Mouse (Mus musculus) naive thymus-derived CD4-positive, alpha-beta T cell, adult 2 months (primary cell): ENCODE measurements at regions not wholly inside any gene's neighbourhood (a gene's known extent, or its start where the extent isn't known, plus 50 kb on each side); places are given as distances from the start of the nearest gene placed in this dataset.

Source experiments
- DNase-seq: peaks from one replicate; pipeline ENCODE4 v3.0.0-alpha.2; 2011; ENCODE audit warnings: low read depth

DNA sequence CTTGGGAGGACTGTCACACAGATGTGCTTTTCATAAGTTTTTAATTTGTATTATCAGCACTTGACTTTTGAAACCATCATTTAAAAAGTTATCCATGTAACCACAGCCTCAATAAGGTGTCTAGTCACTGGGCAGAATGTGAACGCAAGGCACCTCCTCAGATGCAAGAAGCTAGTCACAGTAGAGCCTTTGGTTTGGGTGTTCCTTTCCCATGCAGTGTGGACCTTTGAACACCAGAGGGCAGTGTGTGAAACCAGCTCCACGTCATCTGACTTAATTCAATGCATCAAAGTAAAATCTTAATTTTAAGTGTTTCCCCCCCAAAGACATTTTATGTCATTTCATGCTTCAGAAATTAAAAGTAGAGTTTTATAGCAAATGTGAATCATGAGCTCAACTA, 166.2 kb upstream of the Nabp1 start:
- peak; percentile 82 for DNase-seq

DNA sequence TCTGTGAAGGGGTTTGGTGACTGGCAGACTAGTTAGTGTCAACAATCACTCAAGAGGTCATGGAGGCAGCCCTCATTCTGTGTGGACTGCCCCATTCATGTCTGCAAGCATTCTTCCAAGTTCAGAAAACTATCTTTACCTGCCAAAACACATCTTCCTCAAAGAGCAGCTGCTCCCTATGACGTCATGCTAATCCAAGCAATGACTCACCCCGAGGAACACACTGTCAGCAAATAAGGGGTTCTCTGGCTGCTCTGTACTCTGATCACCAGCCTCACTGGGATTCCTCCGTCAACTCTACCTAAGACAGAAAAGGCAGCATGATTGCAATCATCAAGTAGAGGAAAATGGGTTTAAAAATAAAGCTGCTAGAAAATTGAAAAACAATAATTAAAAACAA, 165.4 kb upstream of the Nabp1 start:
- no peak for DNase-seq

DNA sequence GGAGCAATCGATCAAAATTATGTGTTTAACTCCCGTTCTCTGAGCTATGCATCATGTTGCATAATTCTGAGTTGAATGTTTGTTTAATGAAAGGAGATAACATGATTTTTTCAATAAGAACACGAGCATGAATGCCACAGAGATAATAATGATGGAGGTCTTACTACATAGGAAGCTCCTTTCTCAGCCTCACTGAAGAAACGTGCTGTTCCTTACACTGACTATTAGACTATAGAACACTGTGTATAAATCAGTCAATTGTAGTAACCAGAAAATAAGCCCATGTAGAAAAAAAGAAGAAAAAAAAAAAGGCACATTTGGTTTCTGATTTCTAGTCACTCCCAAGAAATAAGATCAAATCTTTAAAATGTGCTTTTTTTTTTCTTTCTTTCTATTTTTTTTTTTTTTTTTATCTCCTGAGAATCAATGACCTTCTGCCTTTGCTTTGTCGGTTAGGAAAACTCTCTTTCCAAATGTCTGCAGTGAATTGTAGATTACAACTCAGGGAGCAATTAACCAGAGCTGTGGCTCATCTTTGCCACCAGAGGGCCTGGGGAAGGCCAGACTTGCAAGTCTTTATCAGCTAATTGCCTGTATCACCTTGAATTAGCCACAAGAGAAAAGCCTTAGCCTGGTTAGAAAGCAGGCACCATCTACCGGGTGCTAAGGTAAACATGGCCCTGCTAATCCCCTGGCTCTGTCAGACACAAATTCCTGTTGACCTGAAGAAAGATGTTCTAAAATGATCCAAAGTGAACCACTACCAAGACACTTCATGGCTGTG, 160.5 kb upstream of the Nabp1 start:
- no peak for DNase-seq

DNA sequence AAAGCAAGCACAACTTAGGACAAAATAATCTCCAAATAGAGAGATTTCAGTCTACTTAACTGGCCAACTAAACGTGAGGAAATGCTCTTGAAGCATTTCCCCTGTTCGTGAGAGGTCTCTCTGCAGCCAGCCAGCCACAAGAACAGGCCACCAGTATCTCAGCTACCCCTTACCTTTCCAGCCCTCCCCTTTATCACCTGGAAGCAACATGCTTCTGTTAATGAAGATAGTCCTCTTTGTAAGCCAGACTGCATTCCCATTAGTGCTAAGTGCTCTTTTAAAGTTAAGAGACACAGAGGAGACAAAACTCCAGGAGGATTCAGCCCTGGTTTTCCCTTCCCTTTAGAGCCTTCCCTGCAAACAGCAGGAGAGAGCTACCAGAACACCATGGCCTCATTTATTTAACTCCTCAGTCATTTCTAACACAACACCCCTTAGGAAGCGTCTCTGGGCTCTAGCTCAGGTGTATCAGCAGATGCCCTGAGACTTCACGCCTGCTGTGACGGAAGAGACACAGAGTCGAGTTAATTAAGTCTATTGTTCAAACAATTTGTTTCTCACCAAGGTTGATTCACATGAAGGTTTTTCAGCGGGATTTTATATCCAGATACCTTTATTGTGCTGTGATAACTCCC, 157.8 kb upstream of the Nabp1 start:
- DNase-seq: no peak

DNA sequence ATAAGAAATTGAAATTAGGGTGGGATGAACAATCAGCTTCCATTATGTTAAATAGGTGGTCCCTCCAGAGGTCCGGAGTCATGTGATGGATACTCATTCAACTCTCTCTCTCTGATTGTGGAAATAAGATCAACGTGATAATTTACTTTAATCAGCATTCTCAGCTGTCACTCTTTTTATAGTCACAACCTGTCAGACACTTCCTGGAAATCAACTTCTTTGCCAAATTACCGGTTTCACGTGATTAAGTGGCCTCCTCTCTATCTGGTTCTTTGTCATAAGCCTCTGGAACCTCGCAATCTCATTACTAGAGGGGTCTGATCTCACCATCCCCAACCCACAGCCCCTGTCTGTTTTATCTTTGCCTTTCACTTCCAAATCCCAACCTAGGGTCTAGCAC, 155.6 kb upstream of the Nabp1 start:
- DNase-seq: no peak

DNA sequence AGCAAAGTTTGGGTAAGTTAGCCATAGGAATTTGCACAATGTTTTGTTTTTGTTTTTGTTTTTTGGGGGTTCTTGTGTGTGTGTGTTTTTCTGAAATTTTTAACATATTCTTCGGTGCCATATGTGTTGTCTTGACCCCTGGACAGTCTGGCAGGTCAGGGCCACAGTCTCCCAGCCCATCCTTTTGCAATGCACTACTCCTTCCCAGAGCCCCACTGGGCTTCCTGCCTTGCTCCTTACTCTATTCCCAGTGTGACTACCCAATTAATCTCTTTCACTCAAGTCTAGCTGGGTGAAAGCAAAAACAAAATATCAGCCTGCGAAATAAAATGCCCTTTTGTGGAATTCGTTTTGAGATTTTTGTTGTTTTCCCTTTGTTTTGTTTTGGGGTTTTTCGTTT, 154.6 kb upstream of the Nabp1 start:
- DNase-seq: no peak

DNA sequence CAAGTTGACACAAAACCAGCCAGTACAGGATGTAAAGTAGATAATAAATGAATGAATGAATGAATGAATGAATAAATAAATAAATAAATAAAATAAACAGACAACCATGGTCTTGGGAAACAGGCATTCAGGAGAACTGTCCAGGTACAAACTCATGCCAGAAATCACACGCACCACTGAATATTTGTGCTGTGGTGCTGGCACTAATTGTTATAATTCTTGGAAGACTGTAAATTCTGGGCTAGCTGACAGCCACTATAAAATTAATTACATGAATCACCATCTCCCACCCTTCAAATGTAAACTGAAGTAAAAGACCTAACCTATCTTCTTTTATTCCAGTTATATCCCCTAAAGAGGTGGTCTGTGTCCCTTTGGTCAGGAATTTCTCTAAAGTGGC, 151.6 kb upstream of the Nabp1 start:
- no peak for DNase-seq

DNA sequence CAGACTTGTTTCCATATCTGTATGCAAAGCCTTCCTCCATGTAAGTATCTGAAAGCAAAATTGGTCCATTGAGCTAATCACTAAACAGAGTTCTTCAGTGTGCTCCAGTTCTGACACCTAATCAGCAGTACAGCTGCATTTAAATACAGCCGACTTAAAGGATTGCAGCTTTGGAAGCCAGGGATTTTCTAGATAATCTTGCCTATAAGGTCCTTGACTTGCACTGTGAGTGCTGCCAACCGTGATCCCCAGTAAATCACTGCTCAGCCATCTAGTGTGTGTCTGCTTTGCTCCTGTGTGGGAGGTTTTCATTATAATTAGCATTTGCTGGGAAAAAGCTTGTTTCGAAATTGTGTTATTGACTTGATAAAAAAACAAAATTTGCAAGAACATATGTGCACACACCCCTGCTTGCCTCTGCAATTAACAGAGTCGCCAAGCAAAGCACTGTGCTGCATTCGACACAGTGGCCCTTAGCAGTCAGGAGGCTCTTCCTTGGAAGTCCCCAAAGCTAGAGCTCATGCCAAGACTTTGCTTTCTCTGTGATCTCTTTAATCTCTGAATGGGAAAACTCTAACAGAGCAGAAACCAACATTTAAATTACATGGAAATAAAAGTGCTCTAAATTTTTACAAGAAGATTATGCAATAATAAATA, 150.0 kb upstream of the Nabp1 start:
- no peak for DNase-seq

DNA sequence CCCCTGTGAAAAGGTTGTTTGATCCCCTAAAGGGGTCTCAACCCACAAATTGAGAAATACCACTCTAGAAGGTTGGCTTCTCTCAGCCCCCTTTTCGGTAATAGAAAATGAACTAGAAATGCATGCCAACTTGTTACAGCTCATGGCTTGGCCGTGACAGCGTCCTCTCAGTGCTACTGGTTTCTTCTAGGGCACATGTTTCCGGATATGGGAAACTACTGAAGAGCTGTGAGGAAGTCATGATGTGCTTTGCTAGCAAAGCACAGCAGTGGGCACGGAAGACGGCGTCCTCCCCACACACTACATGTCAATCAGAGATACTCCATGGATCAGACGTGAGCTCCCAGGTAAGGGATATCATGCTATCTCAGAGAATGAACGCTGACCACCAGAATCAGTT, 148.1 kb upstream of the Nabp1 start:
- peak; percentile 36 for DNase-seq

DNA sequence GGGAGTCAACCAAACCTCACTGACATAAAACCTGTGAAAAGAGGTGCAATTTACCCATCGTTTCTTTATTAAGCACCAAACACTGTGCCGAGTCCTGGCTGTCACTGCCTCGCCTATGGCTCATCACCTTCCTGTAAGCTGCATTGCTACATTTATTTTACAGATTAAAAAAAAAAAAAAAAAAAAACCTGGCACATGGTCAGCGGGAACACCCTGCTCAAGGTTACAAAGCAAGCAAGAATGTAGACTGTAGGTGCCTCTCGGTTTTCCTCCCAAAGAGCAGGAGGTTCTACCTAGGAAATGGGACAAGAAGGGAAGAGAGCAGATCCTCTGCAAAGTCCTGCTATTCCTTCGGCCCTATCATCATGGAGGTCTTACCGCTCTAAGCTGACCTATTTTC, 146.9 kb upstream of the Nabp1 start:
- DNase-seq: peak; percentile 5

DNA sequence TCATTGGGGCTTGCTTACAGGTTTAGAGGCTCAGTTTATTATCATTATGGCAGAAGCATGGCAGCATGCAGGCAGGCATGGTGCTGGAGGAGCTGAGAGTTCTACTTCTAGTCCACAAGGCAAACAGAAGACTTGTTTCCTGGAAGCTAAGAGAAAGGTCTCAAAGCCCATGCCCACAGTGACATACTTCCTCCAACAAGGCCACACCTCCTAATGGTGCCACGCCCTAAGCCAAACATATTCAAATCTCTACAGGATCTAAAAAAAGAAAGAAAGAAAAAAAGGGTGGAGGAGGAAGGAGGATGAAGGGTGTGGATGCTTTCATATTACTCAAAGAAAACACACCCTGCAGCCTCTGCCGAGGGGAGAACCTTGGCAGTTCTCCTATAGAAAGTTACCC, 146.3 kb upstream of the Nabp1 start:
- DNase-seq: peak; percentile 41

DNA sequence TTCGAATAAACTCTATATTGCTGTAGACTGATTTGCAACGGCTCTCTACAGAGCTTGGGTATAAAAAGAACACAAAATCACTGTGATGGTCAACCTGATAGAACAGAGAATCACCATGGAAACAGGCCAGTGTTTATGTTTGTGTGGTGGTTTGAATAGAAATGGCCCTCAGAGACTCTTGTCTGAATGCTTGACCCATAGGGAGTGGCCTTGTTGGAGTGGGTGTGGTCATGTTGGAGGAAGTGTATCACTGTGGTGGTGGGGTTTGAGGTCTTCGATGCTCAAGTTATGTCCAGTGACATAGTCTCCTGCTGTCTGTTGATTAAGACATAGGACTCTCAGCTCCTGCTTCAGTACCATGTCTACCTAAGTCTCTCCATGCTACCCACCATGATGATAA, 144.8 kb upstream of the Nabp1 start:
- DNase-seq: no peak

DNA sequence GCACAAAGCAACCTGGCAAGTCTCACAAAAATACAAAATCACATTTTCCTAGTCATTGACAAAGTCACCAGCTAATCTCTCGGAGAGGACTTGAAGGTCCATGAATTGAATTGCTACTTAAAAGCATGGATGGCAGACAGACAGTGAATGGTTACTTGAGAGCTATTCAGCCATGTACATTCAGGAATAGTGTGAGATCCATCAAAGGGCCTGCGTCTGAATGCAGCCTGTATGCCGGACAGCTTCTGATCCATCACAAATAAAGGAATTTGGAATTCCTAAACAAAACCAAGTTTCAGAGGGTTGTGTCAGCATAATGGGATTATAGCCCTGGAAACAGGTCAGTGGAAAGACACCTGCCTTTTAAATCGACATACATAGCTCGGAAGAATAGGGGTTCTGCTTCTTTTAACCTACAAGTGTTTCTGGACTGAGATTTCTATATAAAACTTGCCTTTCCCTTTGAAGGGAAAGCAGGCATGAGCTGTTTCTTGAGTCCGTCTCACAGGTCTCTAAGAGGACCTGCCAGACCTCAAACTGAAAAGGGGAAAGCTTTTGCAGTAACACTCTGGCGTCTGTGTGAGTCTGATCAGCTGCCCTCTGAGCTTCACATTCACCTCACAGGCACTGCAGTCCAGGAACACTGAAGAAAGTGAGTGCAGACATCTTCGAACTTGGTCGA, 144.1 kb upstream of the Nabp1 start:
- no peak for DNase-seq

DNA sequence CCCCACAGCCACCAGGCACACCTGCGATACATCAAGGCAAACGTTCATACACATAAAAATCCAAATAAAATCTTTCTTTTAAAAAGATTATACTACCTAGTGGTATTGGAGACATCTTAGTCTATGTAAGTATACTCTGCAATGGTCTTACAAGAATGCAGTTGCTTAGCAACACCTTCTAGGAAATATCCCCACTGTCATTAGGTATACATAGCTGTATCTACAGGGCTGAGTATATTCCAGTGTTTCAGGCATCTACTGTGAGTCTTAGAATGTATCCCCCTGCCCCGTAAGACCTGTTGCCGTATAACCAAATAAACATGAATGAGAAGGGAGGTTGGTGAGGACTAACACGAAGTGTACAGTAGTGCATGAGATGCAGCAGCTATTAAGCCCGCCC, 142.8 kb upstream of the Nabp1 start:
- no peak for DNase-seq

DNA sequence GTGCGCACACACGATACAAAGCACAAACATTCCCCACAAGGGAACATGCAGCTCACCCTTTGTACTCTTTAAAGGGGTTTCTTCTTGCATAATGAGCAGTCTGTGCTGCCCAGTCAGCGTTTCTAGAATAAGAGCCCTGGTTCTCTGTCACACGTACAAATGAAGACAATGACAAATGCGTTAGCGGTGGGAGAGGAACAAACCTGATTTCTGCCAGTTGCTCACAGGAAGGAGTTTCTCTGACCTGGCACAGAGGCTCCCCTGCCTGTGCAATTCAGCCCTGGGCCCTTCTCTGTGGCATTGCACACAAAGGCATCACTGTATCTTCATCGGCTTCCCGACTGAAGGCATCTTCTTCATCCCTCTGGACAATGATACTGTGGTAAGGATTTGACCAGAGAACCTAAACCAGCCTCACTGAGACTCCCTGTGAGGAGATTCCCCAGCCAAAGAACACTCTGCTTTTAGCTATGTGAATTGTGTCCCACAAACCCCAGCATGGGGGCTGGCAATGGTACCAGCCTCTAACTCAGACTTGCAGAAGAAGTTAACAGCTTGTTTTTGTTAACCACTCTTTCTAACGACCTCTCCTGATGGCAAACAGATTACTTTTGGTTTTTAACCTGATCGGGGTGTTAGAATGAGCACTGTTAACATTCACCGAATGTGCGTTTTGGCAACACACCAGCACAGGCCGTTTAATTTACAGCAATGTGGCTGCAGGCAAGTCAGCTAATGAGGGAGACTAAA, 139.5 kb upstream of the Nabp1 start:
- DNase-seq: no peak

DNA sequence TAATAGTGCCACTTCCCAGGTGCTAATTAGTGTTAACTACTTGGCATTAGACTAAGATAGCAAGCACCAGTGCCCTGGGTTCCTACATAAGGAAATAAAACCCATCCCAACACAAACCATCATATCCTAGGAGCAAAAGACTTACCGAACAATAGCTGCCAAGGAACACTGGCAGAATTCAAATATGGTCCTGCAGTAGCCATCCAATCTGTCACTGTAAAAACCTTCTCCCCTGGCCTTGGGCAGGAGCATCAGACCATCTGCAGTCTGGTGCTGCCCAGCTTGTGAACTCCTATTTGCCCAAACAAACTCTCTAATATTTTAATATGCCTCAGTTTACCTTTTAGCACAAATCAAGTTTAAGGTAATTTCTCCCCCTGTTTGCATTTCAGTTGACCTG, 137.9 kb upstream of the Nabp1 start:
- DNase-seq: no peak

DNA sequence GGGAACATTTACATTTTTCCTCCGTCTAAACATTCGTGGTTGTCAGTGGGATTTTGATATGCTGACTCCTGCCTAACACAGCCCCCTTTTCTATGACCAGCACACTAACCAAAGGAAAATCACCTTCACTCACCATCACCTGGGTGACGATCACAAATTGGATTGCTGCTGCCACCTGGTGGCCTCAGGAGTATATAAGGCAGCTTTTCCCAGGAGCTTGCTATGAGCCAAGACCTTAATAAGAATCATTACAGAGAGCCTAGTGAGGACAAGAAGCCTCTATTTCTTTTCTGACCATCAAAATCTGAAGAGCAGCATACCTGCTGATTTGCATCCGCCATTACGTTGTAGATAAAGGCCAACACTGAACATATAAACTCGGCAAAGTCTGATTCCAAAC, 137.3 kb upstream of the Nabp1 start:
- peak; percentile 78 for DNase-seq

DNA sequence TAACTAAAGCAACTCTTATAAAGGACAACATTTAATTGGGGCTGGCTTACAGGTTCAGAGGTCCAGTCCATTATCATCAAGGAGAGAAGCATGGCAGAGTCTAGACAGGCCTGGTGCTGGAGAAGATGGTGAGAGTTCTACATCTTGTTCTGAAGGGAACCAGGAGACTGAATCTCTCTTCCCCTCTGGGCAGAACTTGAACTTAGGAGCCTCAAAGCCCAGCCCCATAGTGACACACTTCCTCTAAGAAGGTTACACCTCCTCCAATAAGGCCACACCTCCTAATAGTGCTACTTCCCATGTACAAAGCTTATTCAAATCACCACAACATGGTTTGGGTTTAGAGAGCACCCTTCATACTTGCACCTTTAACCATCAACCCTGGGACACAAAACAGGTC, 136.5 kb upstream of the Nabp1 start:
- no peak for DNase-seq

DNA sequence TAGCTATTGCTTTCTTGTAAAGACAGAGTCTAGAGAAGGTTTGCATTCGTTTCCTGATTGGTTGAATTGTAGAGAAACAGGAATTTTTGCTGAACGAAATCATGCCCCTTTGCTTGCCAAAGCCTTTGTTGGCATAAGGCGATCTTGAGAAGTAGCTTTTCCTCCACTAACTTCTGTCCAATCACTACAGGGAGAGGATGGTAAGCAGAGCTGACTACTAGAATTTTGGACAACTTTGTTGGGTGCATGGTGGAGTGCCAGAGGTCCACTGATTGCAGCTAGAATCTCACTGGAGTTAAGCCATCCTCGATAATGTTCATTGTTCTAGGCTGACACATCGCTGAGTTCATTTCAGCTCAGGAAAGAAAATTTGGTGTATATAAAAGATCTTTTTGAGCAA, 131.1 kb upstream of the Nabp1 start:
- DNase-seq: no peak

DNA sequence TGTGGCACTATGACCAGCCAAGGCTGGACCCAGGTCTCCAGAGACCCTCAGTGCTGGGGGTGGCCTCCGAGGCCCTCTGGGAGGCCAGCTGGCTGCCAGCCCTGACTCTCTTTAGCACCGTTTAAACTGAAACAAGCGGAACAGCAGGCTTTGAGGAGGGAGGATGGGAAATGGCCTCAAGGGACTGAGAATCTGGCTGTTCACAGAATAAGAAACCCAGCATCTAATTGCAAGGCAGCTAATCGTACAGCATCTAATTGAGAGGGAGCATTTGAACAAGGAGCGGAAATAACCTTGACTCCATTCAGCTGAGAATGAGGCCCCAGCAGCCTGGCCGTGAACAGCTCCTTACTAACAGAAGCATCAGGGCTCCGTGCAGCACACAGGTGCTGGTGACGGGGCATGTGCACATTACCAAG, 129.2 kb upstream of the Nabp1 start:
- no peak for DNase-seq

DNA sequence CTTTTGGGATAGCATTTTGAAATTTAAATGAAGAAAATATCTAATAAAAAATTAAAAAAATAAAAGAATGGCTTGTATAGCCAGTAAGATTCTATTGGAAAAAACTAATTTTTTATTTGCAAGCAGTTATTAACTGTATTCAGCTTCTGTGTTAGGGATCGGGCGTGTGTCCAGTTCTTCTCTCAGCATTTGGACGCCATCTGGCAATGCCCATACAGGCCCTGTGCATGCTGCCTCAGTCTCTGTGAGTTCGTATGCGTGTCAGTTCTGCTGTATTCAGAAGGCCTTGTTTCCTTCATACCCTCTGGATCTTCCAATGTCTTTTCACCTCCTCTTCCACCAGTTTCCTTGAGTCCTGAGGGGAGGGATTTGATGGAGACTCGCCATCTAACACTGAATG, 123.8 kb upstream of the Nabp1 start:
- no peak for DNase-seq

DNA sequence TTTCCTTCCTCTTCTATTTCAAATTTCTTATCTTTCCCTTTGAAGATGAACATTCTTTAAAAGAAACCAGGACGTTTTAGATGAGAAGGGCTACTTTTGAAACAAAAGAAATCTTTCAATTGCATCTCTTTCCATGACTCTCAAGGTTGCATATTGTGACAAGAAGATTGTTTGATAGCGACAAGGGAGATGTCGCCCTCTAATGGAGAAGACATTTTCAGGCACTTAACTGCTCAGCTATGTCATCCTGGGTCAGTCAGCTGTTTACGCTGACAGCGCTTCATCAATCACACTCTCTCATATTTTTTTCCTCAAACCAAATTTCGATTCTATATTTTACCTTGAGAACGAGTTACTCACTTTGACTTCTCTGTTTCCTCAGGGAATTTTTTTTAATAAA, 122.2 kb upstream of the Nabp1 start:
- DNase-seq: peak; percentile 87
